Mouse (Mus musculus): Measurements from ENCODE around the gene Ttc30b.

DNA sequence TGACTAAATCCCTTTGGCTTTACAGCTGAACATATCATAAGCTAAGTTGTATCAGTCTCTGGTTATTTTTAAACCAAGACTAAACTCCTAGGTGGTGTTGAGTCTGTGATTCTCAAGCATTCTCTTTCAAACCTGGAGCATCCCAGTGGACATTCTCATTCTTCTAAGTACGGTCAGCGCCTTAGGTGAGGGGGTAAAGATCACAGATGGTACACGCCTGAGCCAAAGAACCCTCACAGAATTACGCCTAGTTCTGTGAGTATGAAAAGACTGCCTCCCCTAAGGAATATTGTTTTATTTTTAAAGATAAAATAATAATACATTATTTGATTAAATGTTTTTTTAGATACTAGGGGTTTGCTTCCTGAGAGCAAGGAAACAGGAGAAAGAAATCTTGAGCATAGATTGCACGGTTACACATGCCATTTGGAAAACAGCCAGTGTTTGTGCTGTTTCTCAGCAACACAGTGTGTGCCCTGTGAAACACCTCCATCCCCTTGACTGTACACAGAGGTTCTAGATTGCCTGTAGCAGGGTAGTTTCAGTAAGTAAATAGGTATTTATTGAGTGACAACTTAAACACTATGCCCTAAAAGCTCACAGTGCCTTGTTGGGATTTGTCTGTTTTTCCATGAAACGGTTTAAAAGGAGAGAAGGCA, 8.5 kb downstream of the Ttc30b start:
- TF ChIP-seq CTCF (IDR thresholded peaks at IDR 0.05; ENCODE audit: low read depth, low read length) (no peak), POLR2A (IDR thresholded peaks at IDR 0.05; ENCODE audit: extremely low read depth, insufficient read depth, low read length) (no peak)
